ENCODE assay signal across 12 mouse cellular contexts in genomic region chr9:64690771-64691170, GRCm38 (mm10). TPM values are rescaled to one million over a fixed set of nuclear protein-coding genes. Genes with fewer than 3 reads are reported as not detected.
A peak's percentile ranks its signal among the peaks of the same experiment; 100 is the strongest.
DNase-seq lines count a peak whose midpoint lies in the region; ATAC-seq and TF ChIP-seq lines count a peak whose summit lies in the region.
"Had no signal": no experiment of that assay in that cellular context is flagged by ENCODE, and none has a peak within 500 bp of the region (broad histone marks: within the 10 kb centered on the region; RNA-seq: fewer than 3 reads in every experiment).

No protein-coding gene starts in this region.

- WGBS in lung, embryonic 14.5 days: 88% methylated on average over 2 of the region's 2 CpGs
- WGBS in lung, postnatal 0 days: 88% methylated on average over 2 of the region's 2 CpGs
- WGBS in neural tube, embryonic 13.5 days: 83% methylated on average over 2 of the region's 2 CpGs
- WGBS in neural tube, embryonic 15.5 days: 94% methylated on average over 2 of the region's 2 CpGs

- H3K27ac ChIP-seq in lung, embryonic 14.5 days (ENCODE audit: low read depth): no peak overlapping the region
- H3K27ac ChIP-seq in lung, postnatal 0 days (ENCODE audit: low read length): no peak overlapping the region
- H3K27ac ChIP-seq in neural tube, embryonic 13.5 days (replicated peaks): no peak overlapping the region
- no peak overlapping the region for H3K27ac ChIP-seq in neural tube, embryonic 15.5 days (replicated peaks)
- H3K27ac ChIP-seq: heart, embryonic 10.5 days; limb, embryonic 10.5 days; liver, embryonic 15.5 days; stomach, embryonic 15.5 days had no signal

- DNase-seq in cerebellum, adult 9-10 months: peak; percentile 30
- no peak for DNase-seq in cerebellum, postnatal 4 days (ENCODE audit: low spot score in 2 of 2)
- DNase-seq in lung, embryonic 14.5 days: no peak
- DNase-seq in lung, postnatal 0 days (ENCODE audit: low spot score): no peak
- DNase-seq in layer of hippocampus, adult 8-10 months (ENCODE audit: low spot score in 2 of 2): no peak

- no peak overlapping the region for H3K4me3 ChIP-seq in lung, embryonic 14.5 days (ENCODE audit: low read depth, low read length)
- no peak overlapping the region for H3K4me3 ChIP-seq in lung, postnatal 0 days (ENCODE audit: low read depth, low read length)
- H3K4me3 ChIP-seq in neural tube, embryonic 13.5 days: no peak overlapping the region
- no peak overlapping the region for H3K4me3 ChIP-seq in neural tube, embryonic 15.5 days (replicated peaks)
- H3K4me3 ChIP-seq: heart, embryonic 10.5 days; limb, embryonic 10.5 days; liver, embryonic 15.5 days; stomach, embryonic 15.5 days had no signal

- no peaks in the 10 kb centered on the region for H3K36me3 ChIP-seq in lung, embryonic 14.5 days (ENCODE audit: insufficient read depth)
- H3K36me3 ChIP-seq in lung, postnatal 0 days (ENCODE audit: insufficient read depth, low read length): no peaks in the 10 kb centered on the region; the same call in 1 of the 2 replicates
- peaks cover 24% of the 10 kb centered on the region for H3K36me3 ChIP-seq in neural tube, embryonic 13.5 days
- peaks cover 16% of the 10 kb centered on the region for H3K36me3 ChIP-seq in neural tube, embryonic 15.5 days
- H3K36me3 ChIP-seq: liver, embryonic 15.5 days had no signal

- H3K4me1 ChIP-seq in lung, embryonic 14.5 days (ENCODE audit: insufficient read depth): no peaks in the 10 kb centered on the region
- no peaks in the 10 kb centered on the region for H3K4me1 ChIP-seq in lung, postnatal 0 days (ENCODE audit: insufficient read depth, low read depth, low read length)
- H3K4me1 ChIP-seq in neural tube, embryonic 13.5 days (replicated peaks): peaks cover 19% of the 10 kb centered on the region
- H3K4me1 ChIP-seq in neural tube, embryonic 15.5 days: peaks cover 11% of the 10 kb centered on the region; the same call in 1 of the 2 replicates
- H3K4me1 ChIP-seq: liver, embryonic 15.5 days had no signal

- ATAC-seq in lung, embryonic 14.5 days (ENCODE audit: insufficient read depth): peak; percentile 14; the same call in 1 of the 2 replicates
- no peak for ATAC-seq in lung, postnatal 0 days
- ATAC-seq in neural tube, embryonic 13.5 days (ENCODE audit: low read depth): peak; percentile 20; the same call in 1 of the 2 replicates
- ATAC-seq in neural tube, embryonic 15.5 days (ENCODE audit: low FRiP score): no peak
- ATAC-seq: activated CD4-positive, CD25-positive, alpha-beta regulatory T cell, adult 4 months had no signal

- no peak overlapping the region for H3K9ac ChIP-seq in lung, embryonic 14.5 days
- H3K9ac ChIP-seq in lung, postnatal 0 days (replicated peaks; ENCODE audit: low read depth): no peak overlapping the region
- 0 out of 2 replicates have a peak overlapping the region, but pooled peaks have one; percentile 31 for H3K9ac ChIP-seq in neural tube, embryonic 13.5 days
- H3K9ac ChIP-seq in neural tube, embryonic 15.5 days (replicated peaks): no peak overlapping the region; the same call in 1 of the 2 replicates
- H3K9ac ChIP-seq: liver, embryonic 15.5 days; stomach, embryonic 15.5 days had no signal

- H3K9me3 ChIP-seq in lung, embryonic 14.5 days (ENCODE audit: low read depth, low read length): no peaks in the 10 kb centered on the region
- H3K9me3 ChIP-seq in lung, postnatal 0 days (ENCODE audit: low read length): no peaks in the 10 kb centered on the region
- no peaks in the 10 kb centered on the region for H3K9me3 ChIP-seq in neural tube, embryonic 13.5 days
- H3K9me3 ChIP-seq in neural tube, embryonic 15.5 days (replicated peaks): no peaks in the 10 kb centered on the region
- H3K9me3 ChIP-seq: heart, embryonic 10.5 days; limb, embryonic 10.5 days; liver, embryonic 15.5 days; stomach, embryonic 15.5 days had no signal

- H3K4me2 ChIP-seq in lung, embryonic 14.5 days: no peak overlapping the region
- no peak overlapping the region for H3K4me2 ChIP-seq in lung, postnatal 0 days (replicated peaks; ENCODE audit: low read depth, low read length)
- no peak overlapping the region for H3K4me2 ChIP-seq in neural tube, embryonic 13.5 days
- H3K4me2 ChIP-seq in neural tube, embryonic 15.5 days: no peak overlapping the region
- H3K4me2 ChIP-seq: liver, embryonic 15.5 days; stomach, embryonic 15.5 days had no signal

- no peak for TF ChIP-seq EP300 in lung, postnatal 0 days (IDR thresholded peaks at IDR 0.05)

- TF ChIP-seq CTCF in lung, embryonic 14.5 days (IDR thresholded peaks at IDR 0.05; ENCODE audit: low read depth): no peak
- no peak for TF ChIP-seq CTCF in lung, postnatal 0 days (IDR thresholded peaks at IDR 0.05)

- H3K27me3 ChIP-seq in lung, embryonic 14.5 days (ENCODE audit: insufficient read depth, low read length): no peaks in the 10 kb centered on the region
- no peaks in the 10 kb centered on the region for H3K27me3 ChIP-seq in lung, postnatal 0 days (replicated peaks; ENCODE audit: insufficient read depth, low read length)
- H3K27me3 ChIP-seq in neural tube, embryonic 13.5 days: no peaks in the 10 kb centered on the region
- no peaks in the 10 kb centered on the region for H3K27me3 ChIP-seq in neural tube, embryonic 15.5 days (replicated peaks)
- H3K27me3 ChIP-seq: liver, embryonic 15.5 days; stomach, embryonic 15.5 days had no signal

RNA-seq across cellular contexts. Expression of gene Rab11a, which starts 46.8 kb away (rescaled TPM):
- polyA plus RNA-seq in lung, embryonic 14.5 days (2014; fragmentation: Nextera tagmentation; extraction: Ambion mirVana): 327 and 330 TPM in 2 replicates
- polyA plus RNA-seq in lung, postnatal 0 days (2015; fragmentation: Nextera tagmentation; extraction: Ambion mirVana): 608 and 674 TPM in 2 replicates
- polyA plus RNA-seq in neural tube, embryonic 13.5 days (2015; fragmentation: Nextera tagmentation; extraction: Ambion mirVana): 356 and 415 TPM in 2 replicates
- 398 and 419 TPM in 2 replicates for polyA plus RNA-seq in neural tube, embryonic 15.5 days (2015; fragmentation: Nextera tagmentation; extraction: Ambion mirVana)
- total RNA-seq in layer of hippocampus, adult 8-10 months (2022): 100 to 1,000 TPM; 232 to 262 (median 241) TPM

Comparison
In these comparisons a context has a peak if more than half of its experiments do, and no peak if none do; other contexts are left out.
1. ATAC-seq: peak in lung, embryonic 14.5 days (single experiment) and neural tube, embryonic 13.5 days (single experiment); none in lung, postnatal 0 days (single experiment) and neural tube, embryonic 15.5 days (single experiment).